Mouse (Mus musculus): ENCODE data around the gene Scg5. TPM values are rescaled to one million over a fixed set of nuclear protein-coding genes. Genes with fewer than 3 reads are reported as not detected.

Scg5 gene
- total and polyA plus RNA-seq, 2 experiments from 2014 or later = 234 to 419 TPM

DNA sequence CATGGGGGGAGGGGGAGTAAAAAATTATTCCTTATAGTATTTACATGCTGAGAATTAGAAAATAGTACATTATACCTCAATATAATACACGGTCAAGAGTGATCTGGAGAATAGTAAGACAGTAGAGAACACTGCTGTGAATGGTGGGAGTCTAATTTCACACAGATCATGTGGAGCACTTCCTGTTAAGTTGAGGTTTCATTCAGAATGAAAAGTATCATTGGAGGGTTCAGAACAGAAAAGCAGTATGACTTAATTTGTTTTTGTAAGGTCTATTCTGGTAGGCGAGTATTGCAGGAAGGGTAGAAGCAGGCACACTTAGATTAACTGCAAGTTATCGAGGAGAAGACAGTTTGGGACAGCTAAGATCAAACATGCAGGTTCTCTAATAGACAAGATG is 6.3 kb upstream of the Scg5 start:
- no peaks in the 10 kb centered on the region for H3K27me3 ChIP-seq (ENCODE audit: insufficient read depth, low read length)
- H3K4me1 ChIP-seq (ENCODE audit: insufficient read depth, low read length) = no peaks in the 10 kb centered on the region
- H3K4me2 ChIP-seq (ENCODE audit: low read depth, low read length, poor library complexity, severe bottlenecking) = no peak overlapping the region
- no peak for TF ChIP-seq CTCF (IDR thresholded peaks at IDR 0.05)
- no peaks in the 10 kb centered on the region for H3K36me3 ChIP-seq (ENCODE audit: insufficient read depth, low read length)
- H3K4me3 ChIP-seq (ENCODE audit: low read depth, low read length) = no peak overlapping the region
- H3K9me3 ChIP-seq (ENCODE audit: low read length) = no peaks in the 10 kb centered on the region
- H3K9ac ChIP-seq (replicated peaks; ENCODE audit: low read length, poor library complexity, severe bottlenecking) = no peak overlapping the region
- H3K27ac ChIP-seq (ENCODE audit: low read depth, low read length) = no peak overlapping the region
- DNase-seq (ENCODE audit: low spot score) (no peak), ATAC-seq (ENCODE audit: low FRiP score) (no peak)
- 89% methylated on average over 3 of the region's 3 CpGs for WGBS

GRCm38 (mm10) chr2:113828086-113828942 is 607 bp downstream of the Scg5 start:
- 4% methylated on average over 17 of the region's 17 CpGs for WGBS
- DNase-seq (ENCODE audit: low spot score) = peak; percentile 85

GRCm38 (mm10) chr2:113823909-113824308 is 5.0 kb downstream of the Scg5 start:
- Histone ChIP-seq H3K4me1 (ENCODE audit: insufficient read depth, low read length) (peaks cover 19% of the 10 kb centered on the region), H3K9me3 (ENCODE audit: low read length) (no peaks in the 10 kb centered on the region), H3K9ac (replicated peaks; ENCODE audit: low read length, poor library complexity, severe bottlenecking) (no peak overlapping the region), H3K27ac (ENCODE audit: low read depth, low read length) (no peak overlapping the region), H3K36me3 (ENCODE audit: insufficient read depth, low read length) (peaks cover 8% of the 10 kb centered on the region; the same call in 1 of the 2 replicates), H3K4me2 (ENCODE audit: low read depth, low read length, poor library complexity, severe bottlenecking) (no peak overlapping the region), H3K27me3 (ENCODE audit: insufficient read depth, low read length) (no peaks in the 10 kb centered on the region), H3K4me3 (ENCODE audit: low read depth, low read length) (no peak overlapping the region)
- peak; percentile 95 for TF ChIP-seq CTCF (IDR thresholded peaks at IDR 0.05)
- DNase-seq (ENCODE audit: low spot score) = peak; percentile 77
- WGBS = 0% methylated on average over 2 of the region's 2 CpGs
- ATAC-seq (ENCODE audit: low FRiP score) = no peak

More at GRCm38 (mm10) chr2:113828086-113828942, 607 bp downstream of the Scg5 start:
- TF ChIP-seq CTCF (IDR thresholded peaks at IDR 0.05) = no peak
- no peaks in the 10 kb centered on the region for H3K27me3 ChIP-seq (ENCODE audit: insufficient read depth, low read length)
- peak overlapping the region; percentile 74 for H3K9ac ChIP-seq (replicated peaks; ENCODE audit: low read length, poor library complexity, severe bottlenecking)
- H3K4me2 ChIP-seq (ENCODE audit: low read depth, low read length, poor library complexity, severe bottlenecking) = peak overlapping the region; percentile 61
- H3K27ac ChIP-seq (ENCODE audit: low read depth, low read length) = peak overlapping the region; percentile 96
- H3K4me3 ChIP-seq (ENCODE audit: low read depth, low read length) = peak overlapping the region; percentile 56
- peaks cover 23% of the 10 kb centered on the region for H3K4me1 ChIP-seq (ENCODE audit: insufficient read depth, low read length)
- peak; percentile 92 for ATAC-seq (ENCODE audit: low FRiP score)
- H3K36me3 ChIP-seq (ENCODE audit: insufficient read depth, low read length) = no peaks in the 10 kb centered on the region
- no peaks in the 10 kb centered on the region for H3K9me3 ChIP-seq (ENCODE audit: low read length)

DNA sequence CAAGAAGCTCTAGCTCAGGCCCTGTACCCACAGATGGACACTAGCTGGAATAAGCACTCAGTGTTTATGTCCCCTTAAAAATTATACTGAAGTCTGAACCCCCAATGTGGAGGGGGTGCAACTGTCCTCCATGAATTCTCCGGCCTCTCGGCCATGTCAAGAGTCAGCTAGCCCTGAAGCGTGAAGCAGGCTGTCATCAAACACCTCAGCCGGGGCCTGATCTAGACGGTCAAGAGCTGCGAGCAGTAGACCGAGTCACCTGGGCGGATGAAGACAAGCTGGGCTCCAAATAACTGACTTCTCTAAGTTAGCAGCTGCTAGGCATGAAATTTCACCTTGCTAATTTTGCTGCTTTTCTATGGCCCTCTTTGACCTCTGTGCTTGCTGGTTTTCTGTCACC is 6.6 kb downstream of the Scg5 start:
- no peak for DNase-seq (ENCODE audit: low spot score)
- Histone ChIP-seq H3K27me3 (ENCODE audit: insufficient read depth, low read length) (no peaks in the 10 kb centered on the region), H3K4me3 (ENCODE audit: low read depth, low read length) (no peak overlapping the region), H3K9me3 (ENCODE audit: low read length) (no peaks in the 10 kb centered on the region), H3K36me3 (ENCODE audit: insufficient read depth, low read length) (peaks cover 15% of the 10 kb centered on the region; the same call in 1 of the 2 replicates), H3K27ac (ENCODE audit: low read depth, low read length) (no peak overlapping the region), H3K4me1 (ENCODE audit: insufficient read depth, low read length) (peaks cover 19% of the 10 kb centered on the region), H3K4me2 (ENCODE audit: low read depth, low read length, poor library complexity, severe bottlenecking) (no peak overlapping the region), H3K9ac (replicated peaks; ENCODE audit: low read length, poor library complexity, severe bottlenecking) (no peak overlapping the region)
- WGBS = 93% methylated on average over 8 of the region's 8 CpGs
- TF ChIP-seq CTCF (IDR thresholded peaks at IDR 0.05) = no peak
- no peak for ATAC-seq (ENCODE audit: low FRiP score)

- peaks cover 16% of the 10 kb centered on the region; the same call in 1 of the 2 replicates for H3K36me3 ChIP-seq (ENCODE audit: insufficient read depth, low read length)
- no peaks in the 10 kb centered on the region for H3K27me3 ChIP-seq (ENCODE audit: insufficient read depth, low read length)
- no peak overlapping the region for H3K27ac ChIP-seq (ENCODE audit: low read depth, low read length)
- H3K4me3 ChIP-seq (ENCODE audit: low read depth, low read length) = no peak overlapping the region
- DNase-seq (ENCODE audit: low spot score) = no peak
- peaks cover 8% of the 10 kb centered on the region for H3K4me1 ChIP-seq (ENCODE audit: insufficient read depth, low read length)
- no peaks in the 10 kb centered on the region for H3K9me3 ChIP-seq (ENCODE audit: low read length)
- H3K9ac ChIP-seq (replicated peaks; ENCODE audit: low read length, poor library complexity, severe bottlenecking) = no peak overlapping the region
- no peak overlapping the region for H3K4me2 ChIP-seq (ENCODE audit: low read depth, low read length, poor library complexity, severe bottlenecking)
- no peak for TF ChIP-seq CTCF (IDR thresholded peaks at IDR 0.05)
- 82% methylated on average over 12 of the region's 12 CpGs for WGBS
- no peak for ATAC-seq (ENCODE audit: low FRiP score)
These were observed 7.7 kb downstream of the Scg5 start for GRCm38 (mm10) chr2:113821176-113821734.

GRCm38 (mm10) chr2:113820117-113820516 is 8.8 kb downstream of the Scg5 start:
- Histone ChIP-seq H3K4me3 (ENCODE audit: low read depth, low read length) (no peak overlapping the region), H3K27me3 (ENCODE audit: insufficient read depth, low read length) (no peaks in the 10 kb centered on the region), H3K9me3 (ENCODE audit: low read length) (no peaks in the 10 kb centered on the region), H3K27ac (ENCODE audit: low read depth, low read length) (no peak overlapping the region), H3K9ac (replicated peaks; ENCODE audit: low read length, poor library complexity, severe bottlenecking) (no peak overlapping the region), H3K36me3 (ENCODE audit: insufficient read depth, low read length) (peaks cover 16% of the 10 kb centered on the region; the same call in 1 of the 2 replicates), H3K4me2 (ENCODE audit: low read depth, low read length, poor library complexity, severe bottlenecking) (no peak overlapping the region), H3K4me1 (ENCODE audit: insufficient read depth, low read length) (no peaks in the 10 kb centered on the region)
- DNase-seq (ENCODE audit: low spot score) = no peak
- 95% methylated on average over 15 of the region's 15 CpGs for WGBS
- no peak for TF ChIP-seq CTCF (IDR thresholded peaks at IDR 0.05)
- no peak for ATAC-seq (ENCODE audit: low FRiP score)
